Comparison of ENCODE assay signal across 11 mouse cellular contexts in genomic region chr8:121436656-121437055, GRCm38 (mm10).
DNase-seq lines count a peak whose midpoint lies in the region; ATAC-seq and TF ChIP-seq lines count a peak whose summit lies in the region.
"Had no signal": no experiment of that assay in that cellular context is flagged by ENCODE, and none has a peak within 500 bp of the region (broad histone marks: within the 10 kb centered on the region; RNA-seq: fewer than 3 reads in every experiment).

No protein-coding gene starts in this region.

- no peaks in the 10 kb centered on the region for H3K9me3 ChIP-seq in lung, embryonic 14.5 days (ENCODE audit: low read depth, low read length)
- H3K9me3 ChIP-seq in limb, embryonic 10.5 days (replicated peaks) = no peaks in the 10 kb centered on the region
- H3K9me3 ChIP-seq: neural tube, embryonic 13.5 days had no signal

- WGBS in lung, embryonic 14.5 days = 37% methylated on average over 5 of the region's 5 CpGs
- 67% methylated on average over 5 of the region's 5 CpGs for WGBS in limb, embryonic 10.5 days

- H3K36me3 ChIP-seq in lung, embryonic 14.5 days (ENCODE audit: insufficient read depth) = no peaks in the 10 kb centered on the region
- no peaks in the 10 kb centered on the region for H3K36me3 ChIP-seq in limb, embryonic 10.5 days
- H3K36me3 ChIP-seq: neural tube, embryonic 13.5 days had no signal

- ATAC-seq in lung, embryonic 14.5 days (ENCODE audit: insufficient read depth) = 0 out of 2 replicates have a peak, but pooled peaks have one; percentile 45

- peak overlapping the region; percentile 12 for H3K4me2 ChIP-seq in lung, embryonic 14.5 days
- H3K4me2 ChIP-seq: neural tube, embryonic 13.5 days had no signal

- no peak overlapping the region for H3K27ac ChIP-seq in lung, embryonic 14.5 days (ENCODE audit: low read depth)
- peak overlapping the region; percentile 22 for H3K27ac ChIP-seq in limb, embryonic 10.5 days
- no peak overlapping the region for H3K27ac ChIP-seq in left cerebral cortex, adult 2 months
- H3K27ac ChIP-seq: neural tube, embryonic 13.5 days had no signal

- intact Hi-C loops in left cerebral cortex, adult 2 months (cut with DNase I) = no loop called here

- no peak overlapping the region for H3K9ac ChIP-seq in lung, embryonic 14.5 days
- H3K9ac ChIP-seq: neural tube, embryonic 13.5 days had no signal

- TF ChIP-seq CTCF in lung, embryonic 14.5 days (IDR thresholded peaks at IDR 0.05; ENCODE audit: low read depth) = no peak
- no peak for TF ChIP-seq CTCF in left cerebral cortex, adult 2 months (IDR thresholded peaks at IDR 0.05)

- peak overlapping the region; percentile 5; the same call in 1 of the 2 replicates for H3K4me3 ChIP-seq in lung, embryonic 14.5 days (ENCODE audit: low read depth, low read length)
- peak overlapping the region; percentile 23; the same call in 1 of the 2 replicates for H3K4me3 ChIP-seq in limb, embryonic 10.5 days
- no peak overlapping the region for H3K4me3 ChIP-seq in left cerebral cortex, adult 2 months
- H3K4me3 ChIP-seq: neural tube, embryonic 13.5 days had no signal

- peak; percentile 83 for DNase-seq in lung, embryonic 14.5 days
- no peak for DNase-seq in lung, postnatal 14 days
- DNase-seq in MN1 (ENCODE audit: low spot score) = peak; percentile 58
- DNase-seq in c-Kit-positive CD71-positive TER-119-positive erythroid progenitor cells, embryonic 14.5 days (ENCODE audit: low spot score) = peak; percentile 5
- no peak for DNase-seq in limb, embryonic 10.5 days (ENCODE audit: low spot score)
- no peak for DNase-seq in right cerebral cortex, postnatal 10 days (ENCODE audit: low spot score in 2 of 2)
- DNase-seq in gastrocnemius, postnatal 25 days = no peak
- DNase-seq in left cerebral cortex, adult 2 months (ENCODE audit: extremely low spot score in 1 of 2, low spot score in 2 of 2) = no peak
- DNase-seq: adrenal gland, adult 2 months; heart, postnatal 36 days had no signal

- H3K4me1 ChIP-seq in lung, embryonic 14.5 days (ENCODE audit: insufficient read depth) = 0 out of 2 replicates have a peak, but pooled peaks cover 5% of the 10 kb centered on the region
- peaks cover 43% of the 10 kb centered on the region for H3K4me1 ChIP-seq in limb, embryonic 10.5 days

- H3K27me3 ChIP-seq in lung, embryonic 14.5 days (ENCODE audit: insufficient read depth, low read length) = 0 out of 2 replicates have a peak, but pooled peaks cover 5% of the 10 kb centered on the region
- H3K27me3 ChIP-seq in limb, embryonic 10.5 days (ENCODE audit: low read depth, poor library complexity, severe bottlenecking) = peaks cover 27% of the 10 kb centered on the region

Comparison
In these comparisons a context has a peak if more than half of its experiments do, and no peak if none do; other contexts are left out.
1. DNase-seq: peak in lung, embryonic 14.5 days (single experiment), MN1 (single experiment) and c-Kit-positive CD71-positive TER-119-positive erythroid progenitor cells, embryonic 14.5 days (single experiment); none in lung, postnatal 14 days (single experiment), limb, embryonic 10.5 days (single experiment), right cerebral cortex, postnatal 10 days (0 of 2), gastrocnemius, postnatal 25 days (single experiment) and left cerebral cortex, adult 2 months (0 of 2).